Comparison of ENCODE assay signal across 8 mouse cellular contexts in genomic region chr5:114773211-114773710, GRCm38 (mm10). TPM values are rescaled to one million over a fixed set of nuclear protein-coding genes. Genes with fewer than 3 reads are reported as not detected.
DNase-seq lines count a peak whose midpoint lies in the region; ATAC-seq lines count a peak whose summit lies in the region.

No protein-coding gene starts in this region.

- H3K9me3 ChIP-seq in hindbrain, embryonic 14.5 days (ENCODE audit: control insufficient read depth, low read length), result no peaks in the 10 kb centered on the region

- no peaks in the 10 kb centered on the region for H3K27me3 ChIP-seq in hindbrain, embryonic 14.5 days (ENCODE audit: control insufficient read depth, insufficient read depth, low read length)

- peak overlapping the region; percentile 92 for H3K4me3 ChIP-seq in hindbrain, embryonic 14.5 days (replicated peaks; ENCODE audit: low read length)

- peaks cover 35% of the 10 kb centered on the region for H3K4me1 ChIP-seq in hindbrain, embryonic 14.5 days (replicated peaks; ENCODE audit: control insufficient read depth, insufficient read depth, low read length)

- H3K36me3 ChIP-seq in hindbrain, embryonic 14.5 days (replicated peaks; ENCODE audit: control insufficient read depth, insufficient read depth), result no peaks in the 10 kb centered on the region

- peak; percentile 82 for ATAC-seq in hindbrain, embryonic 14.5 days (ENCODE audit: low FRiP score)

- H3K9ac ChIP-seq in hindbrain, embryonic 14.5 days, result peak overlapping the region; percentile 96

- 0% methylated on average over 40 of the region's 52 CpGs for WGBS in hindbrain, embryonic 14.5 days

- peak overlapping the region; percentile 84 for H3K4me2 ChIP-seq in hindbrain, embryonic 14.5 days (replicated peaks)

- peak; percentile 99 for DNase-seq in R1 (ENCODE audit: low read depth, low spot score)
- DNase-seq in cerebellum, postnatal 25 days, result peak; percentile 97 to 99
- DNase-seq in frontal cortex, postnatal 25 days (ENCODE audit: low spot score in 2 of 2), result peak; percentile 86 to 93
- peak; percentile 97 for DNase-seq in hindbrain, embryonic 14.5 days (ENCODE audit: low spot score)
- DNase-seq in layer of hippocampus, postnatal 36 days, result peak; percentile 95 to 96
- peak; percentile 97 for DNase-seq in lung, postnatal 36 days
- peak; percentile 98 for DNase-seq in retina, postnatal 1 day
- peak; percentile 89 to 95 for DNase-seq in urinary bladder, adult 18-20 months (ENCODE audit: low spot score in 2 of 2)

- H3K27ac ChIP-seq in hindbrain, embryonic 14.5 days, result peak overlapping the region; percentile 95

RNA-seq across cellular contexts. Expression of gene Ankrd13a, which starts 1.2 kb away (rescaled TPM):
- polyA plus RNA-seq in hindbrain, embryonic 14.5 days (2014; fragmentation: Nextera tagmentation; extraction: Ambion mirVana), result 45.5 and 48.9 TPM in 2 replicates
- 10 to 100 TPM; 37.2 to 47.9 TPM for total RNA-seq in layer of hippocampus, postnatal 36 days (2021)

RNA-seq across cellular contexts. Expression of gene Git2, which starts 2.1 kb away (rescaled TPM):
- 44.3 and 45.1 TPM in 2 replicates for polyA plus RNA-seq in hindbrain, embryonic 14.5 days (2014; fragmentation: Nextera tagmentation; extraction: Ambion mirVana)
- total RNA-seq in layer of hippocampus, postnatal 36 days (2021), result 10 to 100 TPM; 42.4 to 45.4 TPM

RNA-seq across cellular contexts. Expression of gene 1500011B03Rik, which starts 50.0 kb away (rescaled TPM):
- 290 and 308 TPM in 2 replicates for polyA plus RNA-seq in hindbrain, embryonic 14.5 days (2014; fragmentation: Nextera tagmentation; extraction: Ambion mirVana)
- 100 to 1,000 TPM; 156 to 157 TPM for total RNA-seq in layer of hippocampus, postnatal 36 days (2021)

Comparison
In these comparisons a context has a peak if more than half of its experiments do, and no peak if none do; other contexts are left out.
1. Peak in every context shown above with its lines: DNase-seq, ATAC-seq, H3K4me3 ChIP-seq and H3K27ac ChIP-seq.